Mouse (Mus musculus) kidney, postnatal 0 days (tissue): Measurements from ENCODE around the gene Wdr81. TPM values are rescaled to one million over a fixed set of nuclear protein-coding genes. Genes with fewer than 3 reads are reported as not detected.
A peak's percentile ranks its signal among the peaks of the same experiment; 100 is the strongest.

ENCODE experiments used
- ATAC-seq: fragments of 200-750 bp; cut with Nextera tagmentation; replicated peaks from 2 replicates; pipeline ENCODE4 v1.8.0; 2017; ENCODE audit warnings: low read depth, moderate number of reproducible peaks, moderate TSS enrichment, moderate library complexity; ENCODE audit not compliant: low FRiP score
- DNase-seq: peaks from one replicate; pipeline ENCODE4 v3.0.0-alpha.2; 2016; ENCODE audit warnings: low spot score
- H3K27ac ChIP-seq: fragments of 300-500 bp; sonication (generic); 2 replicates; pipeline ENCODE4 v1.5.1; 2014; ENCODE audit warnings: mild to moderate bottlenecking
- H3K27me3 ChIP-seq: fragments of 300-500 bp; sonication (generic); 2 replicates; pipeline ENCODE4 v1.6.1; 2014; ENCODE audit warnings: low read length, mixed read lengths; ENCODE audit not compliant: insufficient read depth
- H3K36me3 ChIP-seq: fragments of 300-500 bp; sonication (generic); 2 replicates; pipeline ENCODE4 v1.6.1; 2014; ENCODE audit warnings: low read length, mixed read lengths; ENCODE audit not compliant: insufficient read depth
- H3K4me1 ChIP-seq: fragments of 300-500 bp; sonication (generic); replicated peaks from 2 replicates; pipeline ENCODE4 v1.6.1; 2014; ENCODE audit warnings: antibody characterized with exemption, low read length, mixed read lengths; ENCODE audit not compliant: insufficient read depth
- H3K4me2 ChIP-seq: fragments of 300-500 bp; sonication (generic); 2 replicates; pipeline ENCODE4 v1.6.1; 2014; ENCODE audit warnings: mild to moderate bottlenecking, low read length, moderate library complexity, mixed read lengths
- H3K4me3 ChIP-seq: fragments of 300-500 bp; sonication (generic); replicated peaks from 2 replicates; pipeline ENCODE4 v1.5.1; 2014; ENCODE audit warnings: low read depth, low read length
- H3K9ac ChIP-seq: fragments of 300-500 bp; sonication (generic); 2 replicates; pipeline ENCODE4 v1.6.1; 2014; ENCODE audit warnings: low read depth, low read length
- H3K9me3 ChIP-seq: fragments of 300-500 bp; sonication (generic); replicated peaks from 2 replicates; pipeline ENCODE4 v1.6.1; 2016; ENCODE audit warnings: low read length, inconsistent platforms, mixed read lengths
- CTCF ChIP-seq: IDR thresholded peaks from 2 replicates; pipeline ENCODE4 v1.5.1; 2016; ENCODE audit warnings: antibody characterized with exemption, low read depth, mild to moderate bottlenecking, moderate library complexity
- WGBS: fragments of 180-500 bp; shearing (Covaris S2); extraction: QIAGEN DNeasy Blood & Tissue Kit; methylation state at CpG from one replicate; pipeline ENCODE4 v1.1.7; 2014; 5-methylcytosine and 5-hydroxymethylcytosine counted together
- polyA plus RNA-seq: library from polyadenylated mRNA; unstranded; fragments of >200 nt; fragmentation: Nextera tagmentation; extraction: Ambion mirVana; gene quantifications from 2 replicates; pipeline ENCODE4 v1.2.1, GENCODE M21; 2015

Wdr81 gene
- polyA plus RNA-seq, 1 experiment from 2014 or later = 4.9 TPM

DNA sequence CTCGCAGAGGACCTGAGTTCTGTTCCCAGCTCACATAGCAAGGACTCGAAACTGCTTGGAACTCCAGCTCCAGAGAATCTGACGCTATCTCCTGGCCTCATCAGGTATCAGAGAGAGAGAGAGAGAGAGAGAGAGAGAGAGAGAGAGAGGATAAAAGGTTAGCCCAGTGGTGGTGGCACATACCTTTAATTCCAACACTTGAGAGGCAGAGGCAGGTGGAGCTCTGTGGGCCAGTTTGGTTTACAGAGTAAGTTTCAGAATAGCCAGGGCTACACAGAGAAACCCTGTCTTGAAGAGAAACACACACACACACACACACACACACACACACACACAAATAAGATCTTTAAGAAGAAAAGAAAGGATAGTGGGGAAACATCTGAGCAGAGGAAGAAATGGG is 31.4 kb downstream of the Wdr81 start:
- ATAC-seq (no peak), DNase-seq (no peak)
- no peak overlapping the region for H3K4me2 ChIP-seq
- H3K36me3 ChIP-seq = no peaks in the 10 kb centered on the region
- H3K4me3 ChIP-seq = no peak overlapping the region
- WGBS = 90% methylated on average over 3 of the region's 3 CpGs
- no peak overlapping the region for H3K9ac ChIP-seq
- TF ChIP-seq CTCF = no peak
- H3K9me3 ChIP-seq = no peaks in the 10 kb centered on the region
- H3K27ac ChIP-seq = no peak overlapping the region
- H3K4me1 ChIP-seq = 0 out of 2 replicates have a peak, but pooled peaks cover 12% of the 10 kb centered on the region
- H3K27me3 ChIP-seq = no peaks in the 10 kb centered on the region

DNA sequence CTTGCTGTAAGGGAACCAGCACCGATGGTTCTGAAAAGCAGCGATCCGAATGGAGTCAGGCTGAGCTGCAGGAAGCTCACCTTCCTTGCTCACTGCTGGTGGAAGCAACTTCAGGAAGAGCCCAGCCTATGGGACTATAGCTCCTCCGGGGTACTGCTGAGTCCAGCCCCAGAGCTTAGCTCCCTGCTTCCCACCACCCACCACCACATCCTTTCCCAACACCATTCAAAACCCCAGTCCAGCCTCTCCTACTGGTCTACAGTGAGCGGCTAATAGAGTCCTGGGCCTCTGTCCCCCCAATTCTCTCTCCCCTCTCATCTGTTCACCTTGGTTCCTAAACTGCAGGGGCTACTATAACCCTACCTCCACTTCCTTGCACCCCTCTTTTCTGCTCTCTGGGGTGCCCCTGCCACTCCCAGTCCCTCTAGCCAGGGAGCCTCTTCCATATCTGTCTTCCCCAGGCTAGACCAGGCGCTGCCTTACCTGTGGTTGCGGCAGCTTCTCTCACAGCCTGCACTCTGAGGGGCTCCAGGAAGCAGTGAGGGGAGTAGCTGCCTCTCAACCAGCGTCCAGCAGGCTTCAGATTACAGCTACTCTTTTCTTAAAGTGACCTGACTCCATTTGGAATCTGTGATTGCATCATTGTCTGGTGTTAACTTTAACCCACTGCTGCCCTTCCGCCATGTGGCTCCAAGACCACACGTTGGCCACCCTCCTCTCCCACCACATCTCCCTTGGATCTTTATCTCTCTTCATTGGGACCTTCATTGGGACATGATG is 32.3 kb downstream of the Wdr81 start, which contains the start of gene Serpinf1:
Serpinf1 (minus strand) TSS at position 689 of the 780 bp plus-strand sequence.
- no peaks in the 10 kb centered on the region for H3K9me3 ChIP-seq
- 0 out of 2 replicates have a peak, but pooled peaks cover 12% of the 10 kb centered on the region for H3K4me1 ChIP-seq
- WGBS = 19% methylated on average over 10 of the region's 10 CpGs
- TF ChIP-seq CTCF = no peak
- peak within 1 kb of the TSS; percentile 36 for H3K9ac ChIP-seq
- H3K4me3 ChIP-seq = peak within 1 kb of the TSS; percentile 30
- peak; percentile 72 for DNase-seq
- H3K27ac ChIP-seq = no peak within 1 kb of the TSS
- H3K27me3 ChIP-seq = no peaks in the 10 kb centered on the region
- no peaks in the 10 kb centered on the region for H3K36me3 ChIP-seq
- ATAC-seq = peak; percentile 50; the same call in 1 of the 2 replicates
- H3K4me2 ChIP-seq = peak within 1 kb of the TSS; percentile 51

GRCm38 (mm10) chr11:75421375-75422012 is 33.0 kb downstream of the Wdr81 start:
- Histone ChIP-seq H3K9ac (0 out of 2 replicates have a peak overlapping the region, but pooled peaks have one; percentile 36), H3K4me1 (0 out of 2 replicates have a peak, but pooled peaks cover 12% of the 10 kb centered on the region), H3K36me3 (no peaks in the 10 kb centered on the region), H3K4me2 (peak overlapping the region; percentile 51), H3K9me3 (no peaks in the 10 kb centered on the region), H3K27me3 (no peaks in the 10 kb centered on the region), H3K27ac (no peak overlapping the region), H3K4me3 (peak overlapping the region; percentile 30)
- DNase-seq = no peak
- WGBS = 34% methylated on average over 6 of the region's 6 CpGs
- no peak for TF ChIP-seq CTCF
- ATAC-seq = no peak

- Histone ChIP-seq H3K4me2 (peak overlapping the region; percentile 51), H3K9ac (no peak overlapping the region), H3K27me3 (no peaks in the 10 kb centered on the region), H3K4me1 (0 out of 2 replicates have a peak, but pooled peaks cover 12% of the 10 kb centered on the region), H3K9me3 (no peaks in the 10 kb centered on the region), H3K4me3 (no peak overlapping the region), H3K27ac (no peak overlapping the region), H3K36me3 (no peaks in the 10 kb centered on the region)
- 43% methylated on average over 5 of the region's 5 CpGs for WGBS
- DNase-seq (no peak), ATAC-seq (peak; percentile 33; the same call in 1 of the 2 replicates)
- no peak for TF ChIP-seq CTCF
Measured at GRCm38 (mm10) chr11:75420810-75421374, 33.6 kb downstream of the Wdr81 start.

GRCm38 (mm10) chr11:75420037-75420436 is 34.5 kb downstream of the Wdr81 start:
- 0 out of 2 replicates have a peak, but pooled peaks cover 12% of the 10 kb centered on the region for H3K4me1 ChIP-seq
- no peak overlapping the region for H3K9ac ChIP-seq
- no peaks in the 10 kb centered on the region for H3K36me3 ChIP-seq
- H3K4me2 ChIP-seq = no peak overlapping the region
- ATAC-seq (no peak), DNase-seq (no peak)
- no peak overlapping the region for H3K27ac ChIP-seq
- no peaks in the 10 kb centered on the region for H3K27me3 ChIP-seq
- 75% methylated on average over 7 of the region's 7 CpGs for WGBS
- no peak overlapping the region for H3K4me3 ChIP-seq
- no peaks in the 10 kb centered on the region for H3K9me3 ChIP-seq
- no peak for TF ChIP-seq CTCF

DNA sequence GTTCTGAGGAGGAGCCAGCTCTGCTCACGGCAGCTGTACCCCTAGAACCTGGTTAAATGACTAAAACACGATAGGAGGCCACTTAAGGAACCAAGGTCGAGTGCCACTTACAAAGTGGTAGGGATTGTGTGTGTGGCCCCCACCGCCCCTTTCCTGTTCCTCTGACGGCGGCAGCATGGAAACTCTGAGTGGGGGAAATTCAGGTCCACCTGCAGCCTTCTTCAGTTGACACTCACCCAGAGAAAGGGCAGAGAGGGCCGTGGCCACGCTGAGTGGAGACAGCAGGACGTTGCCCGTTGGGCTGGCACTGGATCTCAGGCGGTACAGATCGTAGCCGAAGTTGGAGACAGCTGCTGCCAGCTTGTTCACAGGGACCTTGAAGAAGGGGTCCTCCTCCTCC is 38.5 kb downstream of the Wdr81 start:
- no peaks in the 10 kb centered on the region for H3K9me3 ChIP-seq
- no peak overlapping the region for H3K4me2 ChIP-seq
- no peak for DNase-seq
- no peaks in the 10 kb centered on the region for H3K4me1 ChIP-seq
- H3K4me3 ChIP-seq = no peak overlapping the region
- H3K27me3 ChIP-seq = no peaks in the 10 kb centered on the region
- WGBS = 80% methylated on average over 13 of the region's 13 CpGs
- ATAC-seq = no peak
- no peak overlapping the region for H3K27ac ChIP-seq
- TF ChIP-seq CTCF = no peak
- no peak overlapping the region for H3K9ac ChIP-seq
- H3K36me3 ChIP-seq = no peaks in the 10 kb centered on the region
